Mouse (Mus musculus): ENCODE results near the gene Gm5890. TPM values are rescaled to one million over a fixed set of nuclear protein-coding genes. Genes with fewer than 3 reads are reported as not detected.
"Not testable (repeated sequence)": the region's sequence is repeated elsewhere in the genome, so short reads cannot be mapped to it uniquely, and the experiment has no call there.

Gm5890 gene
- not detected in 2 replicates for polyA plus RNA-seq (2015; fragmentation: Nextera tagmentation; extraction: Ambion mirVana)

- H3K9ac ChIP-seq; H3K4me1 ChIP-seq; ATAC-seq (ENCODE audit: insufficient read depth, low FRiP score, low read depth); H3K4me3 ChIP-seq (replicated peaks); H3K27ac ChIP-seq; H3K36me3 ChIP-seq; H3K4me2 ChIP-seq; H3K9me3 ChIP-seq; H3K27me3 ChIP-seq (replicated peaks): not testable (repeated sequence)
- WGBS = no CpG with 5 or more reads among the region's 3 CpGs
Measured at GRCm38 (mm10) chr7:20262734-20263133, at the start of gene Gm5890. TSS of gene Gm5890 (minus strand) at chr7:20262834.

- not testable (repeated sequence) for H3K4me1 ChIP-seq; H3K9ac ChIP-seq; H3K9me3 ChIP-seq; H3K27me3 ChIP-seq (replicated peaks); H3K4me2 ChIP-seq; H3K27ac ChIP-seq; H3K4me3 ChIP-seq (replicated peaks); H3K36me3 ChIP-seq; ATAC-seq (ENCODE audit: insufficient read depth, low FRiP score, low read depth)
- WGBS = no CpG with 5 or more reads among the region's 2 CpGs
Measured at GRCm38 (mm10) chr7:20233728-20234127, 28.9 kb downstream of the Gm5890 start, which contains the start of gene Gm4498. TSS of gene Gm4498 (minus strand) at chr7:20233828.

Other genes with a start within 250 kb of the Gm5890 start
- not detected in 2 replicates for gene Vmn1r91, start 163.2 kb downstream of the Gm5890 start, polyA plus RNA-seq (2015; fragmentation: Nextera tagmentation; extraction: Ambion mirVana)
- not detected in 2 replicates for gene Gm16442, start 140.3 kb downstream of the Gm5890 start, polyA plus RNA-seq (2015; fragmentation: Nextera tagmentation; extraction: Ambion mirVana)
- gene Vmn1r93, start 123.7 kb downstream of the Gm5890 start, polyA plus RNA-seq (2015; fragmentation: Nextera tagmentation; extraction: Ambion mirVana) = not detected in 2 replicates
- gene Vmn1r94, start 94.5 kb downstream of the Gm5890 start, polyA plus RNA-seq (2015; fragmentation: Nextera tagmentation; extraction: Ambion mirVana) = not detected in 2 replicates
- not detected in 2 replicates for gene Vmn1r95, start 69.1 kb downstream of the Gm5890 start, polyA plus RNA-seq (2015; fragmentation: Nextera tagmentation; extraction: Ambion mirVana)
- not detected in 2 replicates for gene Gm6164, start 57.2 kb downstream of the Gm5890 start, polyA plus RNA-seq (2015; fragmentation: Nextera tagmentation; extraction: Ambion mirVana)
- gene Gm4498, start 29.0 kb downstream of the Gm5890 start, polyA plus RNA-seq (2015; fragmentation: Nextera tagmentation; extraction: Ambion mirVana) = not detected in 2 replicates
- gene Gm4133, start 71.2 kb upstream of the Gm5890 start, polyA plus RNA-seq (2015; fragmentation: Nextera tagmentation; extraction: Ambion mirVana) = not detected in 2 replicates
- not detected in 2 replicates for gene Gm5728, start 112.6 kb upstream of the Gm5890 start, polyA plus RNA-seq (2015; fragmentation: Nextera tagmentation; extraction: Ambion mirVana)
- not detected in 2 replicates for gene Vmn1r100, start 155.1 kb upstream of the Gm5890 start, polyA plus RNA-seq (2015; fragmentation: Nextera tagmentation; extraction: Ambion mirVana)
- not detected in 2 replicates for gene Vmn1r101, start 179.8 kb upstream of the Gm5890 start, polyA plus RNA-seq (2015; fragmentation: Nextera tagmentation; extraction: Ambion mirVana)
- gene Gm10670, start 212.1 kb upstream of the Gm5890 start, polyA plus RNA-seq (2015; fragmentation: Nextera tagmentation; extraction: Ambion mirVana) = not detected in 2 replicates
- not detected in 2 replicates for gene Vmn1r103, start 247.7 kb upstream of the Gm5890 start, polyA plus RNA-seq (2015; fragmentation: Nextera tagmentation; extraction: Ambion mirVana)

Data from stomach, embryonic 15.5 days (tissue).